Mouse (Mus musculus): Measurements from ENCODE around the gene Mrpl52.

DNA sequence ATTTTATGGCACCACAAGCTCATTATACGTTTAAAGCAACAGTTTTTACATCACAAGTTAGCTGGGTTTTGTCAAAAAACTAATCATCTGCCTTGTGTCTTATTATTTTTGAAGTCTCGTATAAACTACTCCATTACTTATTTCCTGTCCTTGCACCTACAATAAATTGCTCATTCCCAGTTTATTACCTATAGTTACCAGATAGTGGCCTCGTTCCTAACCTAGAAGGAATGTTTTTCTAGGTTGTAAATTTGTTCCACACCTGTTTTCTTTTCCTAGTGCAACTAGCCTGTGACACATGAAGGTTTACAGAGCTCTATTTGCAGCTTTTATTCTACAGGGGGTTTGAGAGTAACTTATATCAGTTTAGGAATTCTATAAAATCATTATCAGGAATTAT lies 25.0 kb upstream of the Mrpl52 start:
- no peak for TF ChIP-seq CTCF (IDR thresholded peaks at IDR 0.05; ENCODE audit: extremely low read depth, insufficient read depth, low read length)
- no peak for TF ChIP-seq POLR2A (IDR thresholded peaks at IDR 0.05; ENCODE audit: extremely low read depth, insufficient read depth, low read length)

All from cortical plate, adult 2 months (tissue).